Mouse (Mus musculus) duodenum, adult 2 months (tissue): ENCODE measurements around the gene Olfr1496. TPM values are rescaled to one million over a fixed set of nuclear protein-coding genes. Genes with fewer than 3 reads are reported as not detected.

Experiments
- polyA plus RNA-seq: library from polyadenylated mRNA; depleted of rRNA; stranded (reverse); fragments of >200 nt; gene quantifications from 2 replicates; pipeline ENCODE4 v1.2.3, GENCODE M21; 2012; ENCODE audit warnings: low replicate concordance; rRNA removed

The Olfr1496 gene
- polyA plus RNA-seq, result not detected in 2 replicates

DNA sequence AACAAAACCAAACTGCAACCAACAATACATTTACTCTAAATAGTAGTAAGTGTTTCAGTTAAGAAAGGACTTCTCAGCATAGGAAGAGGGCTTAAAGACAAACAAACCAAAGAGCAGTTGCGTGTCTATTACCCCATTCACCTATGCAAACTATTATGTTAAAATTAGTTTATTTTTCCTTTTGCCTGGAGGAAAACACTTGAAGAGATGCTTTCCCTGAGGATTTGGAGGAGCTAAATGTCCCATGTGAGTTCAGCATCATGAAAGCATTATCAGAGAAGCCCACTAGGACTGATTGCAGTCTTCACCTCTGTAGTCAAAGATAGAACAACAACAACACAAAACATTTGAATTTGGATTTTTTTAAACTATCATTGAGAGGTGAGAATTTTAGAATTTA is at the start of gene Olfr1496:
TSS of gene Olfr1496 (plus strand) at position 301 of the 400 bp plus-strand sequence.

DNA sequence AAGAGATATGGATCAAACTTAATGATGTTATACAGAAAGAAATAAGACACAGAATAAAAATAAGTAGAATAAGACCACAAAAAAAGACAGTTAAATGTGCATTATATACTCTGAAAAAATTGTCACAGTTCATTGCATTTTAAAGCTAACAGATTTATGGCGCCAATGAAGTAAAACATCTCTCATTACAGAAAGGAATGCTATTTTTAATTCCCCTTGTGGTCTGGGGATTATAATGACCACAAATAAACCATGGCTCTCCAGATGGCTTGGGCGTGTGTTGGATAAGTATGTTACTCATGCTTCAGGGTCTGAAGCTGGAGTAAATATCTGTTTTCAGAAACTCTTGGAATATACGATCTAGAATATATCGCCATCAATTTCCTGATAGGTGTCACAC is 38.2 kb upstream of the Olfr1496 start, which contains the start of gene Olfr1494:
TSS of gene Olfr1494 (plus strand) at position 301 of the 400 bp plus-strand sequence.

DNA sequence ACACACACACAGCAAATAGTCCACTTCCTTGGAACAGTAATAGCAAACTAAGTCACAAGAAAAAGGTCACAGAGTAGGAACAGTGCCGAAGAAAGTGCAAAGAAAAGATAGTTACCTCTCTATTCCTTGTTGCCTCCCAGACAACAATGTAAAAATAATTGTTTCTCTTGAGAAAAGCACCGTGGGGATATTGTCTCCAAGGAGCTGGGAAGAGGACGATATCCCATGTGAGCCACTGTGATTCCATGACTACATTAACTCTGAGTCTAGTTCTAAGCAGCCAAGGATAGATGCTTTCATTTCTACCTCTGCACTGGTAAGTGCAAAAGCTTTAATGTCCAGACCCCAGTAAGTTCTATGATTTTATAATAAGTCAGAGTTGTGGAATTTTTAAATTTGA is 13.4 kb upstream of the Olfr1496 start, which contains the start of gene Olfr1495:
TSS of gene Olfr1495 (plus strand) at position 301 of the 400 bp plus-strand sequence.

DNA sequence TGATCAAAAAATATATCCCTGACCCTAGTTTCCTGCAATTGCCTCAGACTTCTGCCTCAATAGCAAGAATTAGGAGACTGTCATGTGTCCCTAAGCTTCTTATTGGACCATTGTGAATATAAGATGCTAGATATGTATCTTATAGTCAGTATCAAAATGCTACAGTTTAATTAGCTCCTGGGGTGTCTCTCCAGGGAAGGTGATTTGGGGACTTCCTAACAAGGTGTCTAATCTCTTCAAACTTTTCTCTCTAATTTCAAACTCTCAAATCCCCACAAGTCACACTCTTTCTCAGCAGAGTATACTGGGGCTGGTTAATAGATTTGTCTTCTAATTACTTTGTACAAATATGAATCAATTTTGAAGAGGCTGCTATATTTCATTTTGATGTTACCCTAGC is 20.4 kb downstream of the Olfr1496 start, which contains the start of gene Olfr1497:
TSS of gene Olfr1497 (minus strand) at position 101 of the 400 bp plus-strand sequence.

DNA sequence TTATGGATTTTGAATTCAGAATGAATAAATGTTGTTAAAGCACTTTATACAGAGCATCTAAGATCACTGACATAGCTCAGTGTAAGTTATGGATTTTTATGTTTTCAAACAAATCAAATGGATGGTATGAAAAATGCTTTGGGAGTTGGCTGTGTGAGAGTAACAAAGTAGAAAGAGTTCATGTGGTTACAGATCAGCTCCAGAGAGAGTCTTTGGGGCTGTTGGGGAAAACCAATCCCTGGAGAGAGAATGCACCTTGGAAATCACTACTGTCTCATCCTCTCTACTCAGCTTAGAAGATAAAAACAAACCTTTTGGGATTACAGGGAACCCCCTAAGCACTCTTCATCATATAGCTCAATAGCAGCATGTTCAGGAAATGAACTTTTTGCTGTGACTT is 41.7 kb downstream of the Olfr1496 start, which contains the start of gene Olfr1499:
TSS of gene Olfr1499 (minus strand) at position 101 of the 400 bp plus-strand sequence.

DNA sequence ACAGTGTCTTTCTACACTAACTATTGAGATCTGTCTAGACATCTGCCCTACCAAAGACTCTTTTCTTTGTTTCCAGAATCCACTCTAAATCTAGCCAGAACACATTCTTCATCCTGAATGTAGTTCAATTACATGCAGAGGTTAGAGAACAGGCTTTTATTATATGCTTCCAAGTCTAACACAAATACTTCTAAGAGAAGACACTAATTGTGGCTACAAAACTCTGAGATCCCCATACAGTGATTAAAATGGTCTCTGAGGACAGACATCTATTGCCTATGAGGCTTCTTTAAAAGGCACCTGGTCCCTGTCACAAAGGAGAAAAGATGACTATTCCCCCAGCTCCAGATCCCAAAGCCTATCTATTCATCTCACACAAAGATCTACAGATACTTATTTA is 52.7 kb downstream of the Olfr1496 start, which contains the start of gene Olfr1500:
TSS of gene Olfr1500 (minus strand) at position 101 of the 400 bp plus-strand sequence.

Other genes starting within 250 kb of the Olfr1496 start
- gene Olfr1480, start 250.0 kb upstream of the Olfr1496 start, polyA plus RNA-seq, result not detected in 2 replicates
- not detected in 2 replicates for gene Olfr1484, start 194.4 kb upstream of the Olfr1496 start, polyA plus RNA-seq
- not detected in 2 replicates for gene Olfr1487, start 160.5 kb upstream of the Olfr1496 start, polyA plus RNA-seq
- gene Olfr1489, start 146.3 kb upstream of the Olfr1496 start, polyA plus RNA-seq, result not detected in 2 replicates
- not detected in 2 replicates for gene Olfr1490, start 126.8 kb upstream of the Olfr1496 start, polyA plus RNA-seq
- gene Olfr1491, start 80.6 kb upstream of the Olfr1496 start, polyA plus RNA-seq, result not detected in 2 replicates
- gene Olfr1493-ps1, start 54.6 kb upstream of the Olfr1496 start, polyA plus RNA-seq, result not detected in 2 replicates
- not detected in 2 replicates for gene Olfr1494, start 38.1 kb upstream of the Olfr1496 start, polyA plus RNA-seq
- not detected in 2 replicates for gene Olfr1495, start 13.3 kb upstream of the Olfr1496 start, polyA plus RNA-seq
- gene Olfr1497, start 20.3 kb downstream of the Olfr1496 start, polyA plus RNA-seq, result not detected in 2 replicates
- gene Olfr1499, start 41.6 kb downstream of the Olfr1496 start, polyA plus RNA-seq, result not detected in 2 replicates
- gene Olfr1500, start 52.6 kb downstream of the Olfr1496 start, polyA plus RNA-seq, result not detected in 2 replicates
- gene Olfr1501, start 72.8 kb downstream of the Olfr1496 start, polyA plus RNA-seq, result not detected in 2 replicates
- not detected in 2 replicates for gene Olfr1502, start 83.9 kb downstream of the Olfr1496 start, polyA plus RNA-seq
- not detected in 2 replicates for gene Olfr1504, start 120.0 kb downstream of the Olfr1496 start, polyA plus RNA-seq
- gene Olfr1505, start 135.7 kb downstream of the Olfr1496 start, polyA plus RNA-seq, result not detected in 2 replicates